Mouse (Mus musculus) olfactory bulb, adult 2 months (tissue): ENCODE measurements around the gene Il17f.

Experiments used
- CTCF ChIP-seq: fragments of 200-500 bp; IDR thresholded peaks from 2 replicates; pipeline ENCODE4 v1.5.1; 2012; ENCODE audit warnings: low read depth, mild to moderate bottlenecking, low read length, moderate library complexity; ENCODE audit not compliant: insufficient read depth
- POLR2A ChIP-seq: fragments of 200-500 bp; IDR thresholded peaks from 2 replicates; pipeline ENCODE4 v1.6.1; 2012; ENCODE audit warnings: mild to moderate bottlenecking, low read depth, low read length, moderate library complexity; ENCODE audit not compliant: insufficient read depth

GRCm38 (mm10) chr1:20757586-20757985, 32.8 kb downstream of the Il17f start:
- TF ChIP-seq CTCF (no peak), POLR2A (no peak)
